Comparison of ENCODE assay signal across 22 mouse cellular contexts in the genomic region with DNA sequence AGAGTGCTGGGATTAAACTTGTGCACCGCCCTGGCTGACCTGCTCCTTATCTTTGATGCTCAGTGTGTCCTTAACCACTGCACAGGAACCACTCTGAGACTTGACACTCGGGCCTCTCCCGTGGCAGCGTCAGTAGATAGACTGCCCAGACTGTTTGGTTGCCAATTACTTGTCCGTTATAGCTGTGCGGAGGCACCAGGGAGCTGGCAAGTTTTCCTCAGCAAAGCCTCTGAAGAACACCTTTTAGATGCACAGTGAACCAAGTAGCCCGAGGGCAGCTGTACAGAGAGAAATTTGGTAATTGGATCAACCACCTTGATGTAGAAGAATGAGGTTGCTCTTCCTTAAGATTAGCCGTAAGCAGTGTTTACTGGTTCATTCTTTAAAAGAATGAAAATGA.
DNase-seq lines count a peak whose midpoint lies in the region; ATAC-seq lines count a peak whose summit lies in the region.
"Had no signal": no experiment of that assay in that cellular context is flagged by ENCODE, and none has a peak within 500 bp of the region (broad histone marks: within the 10 kb centered on the region; RNA-seq: fewer than 3 reads in every experiment).

No protein-coding gene starts in this region.

- no peaks in the 10 kb centered on the region for H3K27me3 ChIP-seq in forebrain, embryonic 11.5 days (ENCODE audit: control insufficient read depth, insufficient read depth, low read length)
- H3K27me3 ChIP-seq in forebrain, embryonic 16.5 days (replicated peaks; ENCODE audit: control insufficient read depth, insufficient read depth, low read length): no peaks in the 10 kb centered on the region
- H3K27me3 ChIP-seq in heart, embryonic 13.5 days (replicated peaks): no peaks in the 10 kb centered on the region
- H3K27me3 ChIP-seq in midbrain, embryonic 14.5 days (ENCODE audit: control insufficient read depth, insufficient read depth, low read length): no peaks in the 10 kb centered on the region
- H3K27me3 ChIP-seq in midbrain, embryonic 10.5 days (ENCODE audit: low read depth, poor library complexity, severe bottlenecking): no peaks in the 10 kb centered on the region
- H3K27me3 ChIP-seq: embryonic facial prominence, embryonic 13.5 days; heart, embryonic 15.5 days; hindbrain, embryonic 12.5 days; hindbrain, embryonic 15.5 days had no signal

- H3K4me3 ChIP-seq in forebrain, embryonic 11.5 days (ENCODE audit: low read depth, low read length): no peak overlapping the region
- no peak overlapping the region for H3K4me3 ChIP-seq in forebrain, embryonic 16.5 days (replicated peaks; ENCODE audit: low read length)
- H3K4me3 ChIP-seq in heart, embryonic 13.5 days: no peak overlapping the region
- no peak overlapping the region for H3K4me3 ChIP-seq in midbrain, embryonic 14.5 days (replicated peaks; ENCODE audit: low read depth, low read length)
- H3K4me3 ChIP-seq in midbrain, embryonic 10.5 days: no peak overlapping the region
- H3K4me3 ChIP-seq: embryonic facial prominence, embryonic 13.5 days; forebrain, embryonic 10.5 days; gastrocnemius, adult 2 months; heart, embryonic 15.5 days; hindbrain, embryonic 12.5 days; hindbrain, embryonic 15.5 days had no signal

- H3K36me3 ChIP-seq in forebrain, embryonic 11.5 days (ENCODE audit: control insufficient read depth, insufficient read depth, low read length): no peaks in the 10 kb centered on the region
- no peaks in the 10 kb centered on the region for H3K36me3 ChIP-seq in forebrain, embryonic 16.5 days (ENCODE audit: control insufficient read depth, insufficient read depth)
- no peaks in the 10 kb centered on the region for H3K36me3 ChIP-seq in heart, embryonic 13.5 days
- H3K36me3 ChIP-seq in midbrain, embryonic 14.5 days (ENCODE audit: control insufficient read depth, insufficient read depth, low read length): no peaks in the 10 kb centered on the region
- H3K36me3 ChIP-seq in midbrain, embryonic 10.5 days: no peaks in the 10 kb centered on the region
- H3K36me3 ChIP-seq: embryonic facial prominence, embryonic 13.5 days; forebrain, embryonic 10.5 days; heart, embryonic 15.5 days; hindbrain, embryonic 12.5 days; hindbrain, embryonic 15.5 days had no signal

- intact Hi-C loops in heart, postnatal 36 days (cut with DNase I): no loop called here

- no peaks in the 10 kb centered on the region for H3K9me3 ChIP-seq in forebrain, embryonic 11.5 days (ENCODE audit: control insufficient read depth, low read length)
- H3K9me3 ChIP-seq in forebrain, embryonic 16.5 days (ENCODE audit: control insufficient read depth, low read length): no peaks in the 10 kb centered on the region
- no peaks in the 10 kb centered on the region for H3K9me3 ChIP-seq in heart, embryonic 13.5 days
- no peaks in the 10 kb centered on the region for H3K9me3 ChIP-seq in midbrain, embryonic 14.5 days (ENCODE audit: control insufficient read depth, low read length)
- no peaks in the 10 kb centered on the region for H3K9me3 ChIP-seq in midbrain, embryonic 10.5 days (replicated peaks)
- H3K9me3 ChIP-seq: embryonic facial prominence, embryonic 13.5 days; forebrain, embryonic 10.5 days; heart, embryonic 15.5 days; hindbrain, embryonic 12.5 days; hindbrain, embryonic 15.5 days had no signal

- H3K9ac ChIP-seq in forebrain, embryonic 11.5 days (ENCODE audit: low read length): no peak overlapping the region
- H3K9ac ChIP-seq in forebrain, embryonic 16.5 days (replicated peaks; ENCODE audit: low read depth, low read length): no peak overlapping the region
- H3K9ac ChIP-seq in heart, embryonic 13.5 days: no peak overlapping the region
- no peak overlapping the region for H3K9ac ChIP-seq in midbrain, embryonic 14.5 days (replicated peaks; ENCODE audit: low read length)
- H3K9ac ChIP-seq: embryonic facial prominence, embryonic 13.5 days; forebrain, postnatal 0 days; heart, embryonic 15.5 days; hindbrain, embryonic 12.5 days; hindbrain, embryonic 15.5 days had no signal

- H3K4me2 ChIP-seq in forebrain, embryonic 11.5 days (ENCODE audit: low read depth, low read length, severe bottlenecking): no peak overlapping the region
- H3K4me2 ChIP-seq in forebrain, embryonic 16.5 days (ENCODE audit: low read length): no peak overlapping the region
- no peak overlapping the region for H3K4me2 ChIP-seq in heart, embryonic 13.5 days
- H3K4me2 ChIP-seq in midbrain, embryonic 14.5 days (ENCODE audit: low read length): no peak overlapping the region
- H3K4me2 ChIP-seq: embryonic facial prominence, embryonic 13.5 days; heart, embryonic 11.5 days; heart, embryonic 15.5 days; hindbrain, embryonic 12.5 days; hindbrain, embryonic 15.5 days had no signal

- no peak overlapping the region for H3K27ac ChIP-seq in forebrain, embryonic 11.5 days (ENCODE audit: low read depth, low read length)
- H3K27ac ChIP-seq in forebrain, embryonic 16.5 days (ENCODE audit: low read length): no peak overlapping the region
- 0 out of 2 replicates have a peak overlapping the region, but pooled peaks have one; percentile 12 for H3K27ac ChIP-seq in heart, embryonic 13.5 days (replicated peaks)
- no peak overlapping the region for H3K27ac ChIP-seq in midbrain, embryonic 14.5 days (replicated peaks; ENCODE audit: low read depth, low read length)
- H3K27ac ChIP-seq in midbrain, embryonic 10.5 days (replicated peaks): no peak overlapping the region
- H3K27ac ChIP-seq: embryonic facial prominence, embryonic 13.5 days; forebrain, embryonic 10.5 days; gastrocnemius, adult 2 months; heart, embryonic 15.5 days; hindbrain, embryonic 12.5 days; hindbrain, embryonic 15.5 days had no signal

- H3K4me1 ChIP-seq in forebrain, embryonic 11.5 days (replicated peaks; ENCODE audit: control insufficient read depth, insufficient read depth, low read length): no peaks in the 10 kb centered on the region
- no peaks in the 10 kb centered on the region for H3K4me1 ChIP-seq in forebrain, embryonic 16.5 days (replicated peaks; ENCODE audit: control insufficient read depth, insufficient read depth, low read length)
- peaks cover 16% of the 10 kb centered on the region for H3K4me1 ChIP-seq in heart, embryonic 13.5 days
- H3K4me1 ChIP-seq in midbrain, embryonic 14.5 days (ENCODE audit: control insufficient read depth, insufficient read depth, low read length): no peaks in the 10 kb centered on the region
- peaks cover 11% of the 10 kb centered on the region; the same call in 1 of the 2 replicates for H3K4me1 ChIP-seq in midbrain, embryonic 10.5 days
- H3K4me1 ChIP-seq: embryonic facial prominence, embryonic 13.5 days; hindbrain, embryonic 12.5 days; hindbrain, embryonic 15.5 days had no signal

- WGBS in forebrain, embryonic 11.5 days: 59% methylated on average over 8 of the region's 8 CpGs
- 33% methylated on average over 8 of the region's 8 CpGs for WGBS in forebrain, embryonic 16.5 days
- WGBS in heart, embryonic 13.5 days: 50% methylated on average over 8 of the region's 8 CpGs
- 78% methylated on average over 8 of the region's 8 CpGs for WGBS in midbrain, embryonic 14.5 days
- WGBS in midbrain, embryonic 10.5 days: 87% methylated on average over 8 of the region's 8 CpGs

- peak; percentile 39 to 54 for DNase-seq in cerebellum, postnatal 10 days
- no peak for DNase-seq in cerebellum, adult 9-11 months
- peak; percentile 57 for DNase-seq in forebrain, embryonic 11.5 days (ENCODE audit: low spot score)
- DNase-seq in heart, postnatal 36 days: no peak
- DNase-seq in midbrain, embryonic 14.5 days: peak; percentile 54
- DNase-seq in midbrain, embryonic 10.5 days (ENCODE audit: low spot score): no peak
- DNase-seq: adrenal gland, adult 8-10 months; adrenal gland, postnatal 25 days; forebrain, postnatal 0 days; gastrocnemius, adult 2 months; gastrocnemius, postnatal 14 days; heart, postnatal 14 days had no signal

- ATAC-seq in forebrain, embryonic 11.5 days (replicated peaks; ENCODE audit: low FRiP score): no peak
- ATAC-seq in forebrain, embryonic 16.5 days: no peak
- no peak for ATAC-seq in heart, embryonic 13.5 days (ENCODE audit: extremely low read depth, insufficient number of reproducible peaks, low FRiP score, low TSS enrichment)
- ATAC-seq in midbrain, embryonic 14.5 days (ENCODE audit: low FRiP score, low TSS enrichment): no peak
- ATAC-seq: activated CD4-positive, CD25-positive, alpha-beta regulatory T cell, adult 4 months; forebrain, postnatal 0 days; intestine, postnatal 0 days had no signal

Comparison
In these comparisons a context has a peak if more than half of its experiments do, and no peak if none do; other contexts are left out.
1. DNase-seq: peak in cerebellum, postnatal 10 days (2 of 2), forebrain, embryonic 11.5 days (single experiment) and midbrain, embryonic 14.5 days (single experiment); none in cerebellum, adult 9-11 months (single experiment), heart, postnatal 36 days (0 of 2) and midbrain, embryonic 10.5 days (single experiment).